Mouse (Mus musculus) adrenal gland, adult 8-10 months (tissue): ENCODE data around the gene Metap1d. TPM values are rescaled to one million over a fixed set of nuclear protein-coding genes. Genes with fewer than 3 reads are reported as not detected.

Experiments
- DNase-seq: peaks from one replicate; pipeline ENCODE4 v3.0.0; 2022
- total RNA-seq, 4 experiments: library from RNA; stranded (reverse); gene quantifications; 2 replicates each; pipeline ENCODE4 v1.2.4; 2022

The Metap1d gene
- total RNA-seq: 10 to 100 TPM; 29.7 to 44.5 (median 37.1) TPM

DNA sequence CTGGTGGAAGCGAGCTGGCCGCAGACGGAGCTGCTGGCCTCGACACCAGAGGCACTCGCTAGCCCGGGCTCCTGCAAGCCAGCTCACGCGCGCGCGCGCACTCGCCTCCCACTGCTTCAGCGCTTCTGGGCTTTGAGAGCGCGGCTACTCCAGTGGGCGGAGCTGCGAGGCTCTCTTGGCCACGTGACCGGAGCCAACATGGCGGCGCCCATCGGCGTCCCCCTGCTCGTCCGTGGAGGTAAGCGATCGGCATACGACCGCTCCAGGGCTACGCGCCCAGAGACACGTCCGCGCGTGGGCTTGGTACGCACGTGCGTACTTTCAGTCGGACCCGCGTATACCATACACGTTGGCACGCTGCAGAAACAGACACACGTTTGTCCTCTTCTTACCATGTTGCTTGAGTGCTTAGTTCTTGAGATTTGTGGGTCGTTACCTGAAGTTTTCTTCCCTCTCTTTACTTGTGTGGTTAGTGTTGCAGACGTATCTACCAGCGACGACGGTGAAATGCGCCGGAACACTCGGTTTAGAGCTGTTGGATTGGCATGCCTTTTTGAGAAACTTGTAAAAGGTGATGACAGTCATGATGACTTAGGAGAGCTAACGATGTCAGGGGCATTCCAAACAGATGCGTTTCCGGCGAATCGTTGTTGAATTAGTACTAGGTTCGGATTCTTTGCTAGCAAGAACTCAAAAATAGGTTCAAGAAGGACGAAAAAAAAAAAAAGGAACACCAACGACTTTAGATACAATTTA is at the start of gene Metap1d:
TSS of gene Metap1d (plus strand) at position 116 of the 756 bp plus-strand sequence.
- peak; percentile 91 for DNase-seq

GRCm38 (mm10) chr2:71405613-71406012 is 47.5 kb upstream of the Metap1d start:
- no peak for DNase-seq

- DNase-seq: no peak
Measured at GRCm38 (mm10) chr2:71418760-71419280, 34.3 kb upstream of the Metap1d start.

DNA sequence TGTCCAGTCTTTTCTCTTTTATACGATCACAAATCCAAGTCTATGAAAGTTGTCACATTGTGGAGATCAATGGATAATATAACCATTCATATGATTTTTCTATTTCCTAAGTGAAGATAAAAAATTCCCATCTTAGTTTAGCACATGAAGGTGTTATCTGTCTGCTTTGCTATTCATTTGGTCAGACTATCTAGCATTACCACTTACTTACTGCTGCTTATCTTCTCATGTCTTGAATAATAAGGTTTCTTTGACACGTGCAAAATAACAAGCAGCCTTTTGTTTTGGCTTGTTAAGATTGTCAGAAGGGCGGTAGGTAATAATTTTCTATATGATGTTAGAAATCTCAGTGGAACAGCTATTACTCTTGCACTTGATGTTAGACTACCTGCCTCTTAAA is 33.7 kb upstream of the Metap1d start:
- DNase-seq: no peak

GRCm38 (mm10) chr2:71420895-71421425 is 32.1 kb upstream of the Metap1d start:
- DNase-seq: no peak

- no peak for DNase-seq
Measured at GRCm38 (mm10) chr2:71424545-71424944, 28.5 kb upstream of the Metap1d start.

DNA sequence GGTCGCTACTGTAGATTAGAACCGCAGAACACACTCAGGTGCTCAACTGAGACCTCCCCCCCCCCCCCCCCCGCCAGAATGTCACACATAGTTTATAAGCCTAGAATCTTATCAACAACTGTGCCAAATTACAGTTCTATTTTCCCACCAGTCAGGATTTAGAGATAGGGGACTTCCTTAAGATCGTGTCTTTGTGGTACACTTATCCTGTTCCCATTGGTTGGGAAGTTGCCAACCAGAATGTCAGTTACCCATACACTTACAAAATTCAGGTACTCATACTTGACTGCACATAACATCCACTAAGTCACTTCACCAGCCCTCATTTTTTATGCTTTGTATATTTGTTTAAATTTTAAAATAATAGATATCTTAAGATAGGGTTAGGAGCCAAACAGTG is 17.6 kb upstream of the Metap1d start:
- no peak for DNase-seq

- DNase-seq: no peak
Measured at GRCm38 (mm10) chr2:71443376-71443775, 9.7 kb upstream of the Metap1d start.

GRCm38 (mm10) chr2:71445536-71446196 is 7.4 kb upstream of the Metap1d start:
- no peak for DNase-seq

DNA sequence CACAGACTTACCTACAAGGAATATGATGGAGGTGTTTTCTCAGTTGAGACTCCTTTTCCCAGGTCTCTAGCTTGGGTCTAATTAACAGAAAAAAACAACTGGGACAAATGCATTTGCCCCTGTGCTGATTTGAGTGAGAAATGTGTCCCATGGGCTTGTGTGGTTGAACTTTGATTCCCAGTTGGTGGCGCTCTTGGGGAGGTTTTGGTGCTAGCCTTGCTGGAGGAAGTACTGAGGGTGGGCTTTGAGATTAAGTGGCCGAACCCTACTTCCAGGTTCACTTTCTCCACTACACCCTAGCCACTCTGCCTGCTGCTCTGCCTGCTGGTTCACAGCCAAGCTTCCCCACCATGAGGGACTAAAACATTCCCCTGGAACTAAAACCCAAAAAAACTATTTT is 3.5 kb upstream of the Metap1d start:
- DNase-seq: no peak

GRCm38 (mm10) chr2:71451761-71452160 is 1.3 kb upstream of the Metap1d start:
- DNase-seq: no peak

DNA sequence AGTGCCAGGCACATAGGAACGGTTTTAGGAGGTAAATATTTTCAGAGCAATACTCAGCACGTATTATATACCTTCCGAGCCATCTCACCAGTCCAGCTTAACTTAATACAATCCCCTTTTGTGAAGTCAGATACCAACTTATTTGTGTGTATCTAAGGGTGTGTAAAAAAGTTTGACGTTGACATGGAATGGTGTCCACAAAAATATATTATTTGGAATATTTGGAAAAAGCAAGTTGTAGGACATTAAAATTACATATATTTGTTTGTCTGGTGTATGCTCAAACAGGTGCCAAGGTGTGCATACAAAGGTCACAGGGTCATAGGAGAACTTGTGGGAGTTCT is 813 bp downstream of the Metap1d start:
- no peak for DNase-seq

GRCm38 (mm10) chr2:71458624-71459023 is 5.5 kb downstream of the Metap1d start:
- DNase-seq: no peak

DNA sequence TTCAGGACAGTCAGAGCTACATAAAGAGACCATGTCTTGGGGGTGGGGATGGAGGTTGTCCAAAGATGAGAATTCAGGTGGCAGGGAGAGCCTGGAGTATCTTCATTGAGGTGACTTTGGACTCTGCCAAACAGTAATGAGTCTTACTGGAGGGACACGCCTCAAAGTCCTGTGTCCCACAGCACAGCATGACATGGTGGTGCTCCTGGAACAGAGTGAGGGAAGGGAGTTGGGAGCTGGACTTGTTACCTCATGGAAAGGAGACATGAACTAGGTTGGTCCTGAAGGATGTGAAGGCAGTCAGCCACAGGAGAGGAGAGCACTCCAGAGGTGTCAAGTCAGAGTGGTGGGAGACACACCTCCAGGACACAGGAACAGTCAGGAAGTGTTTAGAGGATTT is 6.6 kb downstream of the Metap1d start:
- no peak for DNase-seq

GRCm38 (mm10) chr2:71461139-71461538 is 8.1 kb downstream of the Metap1d start:
- DNase-seq: no peak

GRCm38 (mm10) chr2:71461589-71461988 is 8.5 kb downstream of the Metap1d start:
- no peak for DNase-seq

GRCm38 (mm10) chr2:71462066-71462465 is 9.0 kb downstream of the Metap1d start:
- no peak for DNase-seq

GRCm38 (mm10) chr2:71462553-71462952 is 9.5 kb downstream of the Metap1d start:
- no peak for DNase-seq

DNA sequence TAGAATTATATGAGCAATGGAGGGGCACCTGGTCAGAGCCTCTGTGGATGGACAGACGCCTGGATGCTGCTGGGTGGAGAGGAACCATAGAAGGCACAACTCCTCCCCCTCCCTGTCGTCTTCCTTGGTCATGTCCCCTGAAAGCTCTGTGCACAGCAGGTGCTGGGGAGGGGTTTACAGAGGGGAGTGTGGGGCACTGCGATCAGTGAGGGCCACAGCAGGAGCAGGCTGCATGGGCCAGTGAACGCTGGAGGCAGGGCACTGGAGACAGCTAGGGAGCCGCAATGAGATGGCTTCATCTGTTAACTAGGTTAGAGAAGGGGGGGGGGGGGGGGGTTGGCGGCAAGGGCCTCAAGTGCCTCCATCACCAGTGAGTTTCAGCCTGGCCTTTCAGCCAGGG is 13.0 kb downstream of the Metap1d start:
- DNase-seq: no peak

DNA sequence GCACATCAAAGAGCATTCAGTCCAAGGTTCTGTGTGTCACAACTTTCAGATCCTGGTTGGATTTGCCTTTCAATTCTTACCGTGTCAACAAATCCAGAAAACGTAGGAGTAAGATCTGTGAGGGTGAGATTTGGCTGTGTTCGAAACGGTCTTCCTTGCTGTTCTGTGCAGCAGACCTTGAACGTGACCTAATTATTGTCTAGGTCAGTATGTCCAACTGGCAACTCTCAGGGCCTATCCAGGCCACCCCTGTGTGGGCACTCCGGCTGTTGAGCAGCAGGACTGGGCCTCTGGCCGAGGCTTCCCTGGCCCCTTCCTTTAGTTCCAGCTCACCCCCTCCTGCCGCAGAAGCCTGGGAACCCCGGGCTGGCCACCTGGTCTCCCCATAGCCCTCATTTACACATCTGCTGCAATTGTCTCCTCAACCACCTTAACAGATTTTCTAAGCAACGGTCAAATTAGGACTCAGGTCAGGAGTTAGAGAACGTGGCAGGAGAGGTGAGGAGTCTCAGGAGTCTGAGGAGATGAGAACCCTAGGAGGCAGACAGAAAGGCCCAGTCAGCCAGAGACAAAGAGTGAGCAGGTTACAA is 13.9 kb downstream of the Metap1d start:
- peak; percentile 15 for DNase-seq

DNA sequence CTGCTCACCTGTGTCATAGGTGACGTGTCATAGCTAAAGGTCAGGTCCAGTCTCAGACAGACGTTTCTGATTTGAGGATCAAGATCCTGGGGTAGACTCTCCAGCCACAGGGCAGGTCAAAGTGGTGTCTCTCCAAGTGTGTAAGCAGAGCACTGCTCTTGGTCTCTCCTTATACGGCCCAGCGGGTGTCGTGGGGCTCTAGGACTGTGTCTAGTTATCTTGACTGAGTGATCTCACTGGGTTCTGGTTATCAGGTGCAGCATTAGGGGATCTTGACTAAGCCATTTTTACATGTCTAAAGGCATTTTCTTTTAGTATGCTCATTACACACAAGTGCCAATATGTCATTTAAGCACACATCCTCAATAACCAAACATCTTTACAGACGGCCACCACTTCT is 18.0 kb downstream of the Metap1d start:
- DNase-seq: no peak

DNA sequence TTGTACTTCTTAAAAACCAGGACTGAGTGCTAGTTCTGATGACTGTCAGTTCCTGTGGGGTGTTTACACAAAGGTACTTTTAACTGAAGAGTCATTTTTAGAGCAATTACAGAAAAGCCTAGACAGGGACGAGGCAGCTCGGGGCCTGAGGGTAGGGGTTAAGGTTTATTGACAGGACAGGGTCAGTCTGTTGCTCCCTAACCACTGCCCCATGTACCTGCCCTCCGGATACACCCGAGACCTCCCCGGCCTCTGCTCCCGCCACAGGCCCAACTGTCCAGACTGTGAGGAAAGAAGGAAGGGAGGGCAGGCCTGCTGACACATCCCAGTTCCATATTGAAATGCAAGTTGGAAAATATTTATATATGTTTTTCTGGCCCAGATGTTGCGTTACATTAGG is 20.8 kb downstream of the Metap1d start:
- DNase-seq: no peak

- DNase-seq: no peak
Measured at GRCm38 (mm10) chr2:71474345-71474744, 21.3 kb downstream of the Metap1d start.
